Mouse (Mus musculus) telencephalon, adult 2 months (tissue): ENCODE measurements at regions not wholly inside any gene's neighbourhood (a gene's known extent, or its start where the extent isn't known, plus 50 kb on each side); places are given as distances from the start of the nearest gene placed in this dataset.

ENCODE experiments used
- DNase-seq: peaks from one replicate; pipeline ENCODE4 v3.0.0-alpha.2; 2011; ENCODE audit warnings: low read depth, low spot score

DNA sequence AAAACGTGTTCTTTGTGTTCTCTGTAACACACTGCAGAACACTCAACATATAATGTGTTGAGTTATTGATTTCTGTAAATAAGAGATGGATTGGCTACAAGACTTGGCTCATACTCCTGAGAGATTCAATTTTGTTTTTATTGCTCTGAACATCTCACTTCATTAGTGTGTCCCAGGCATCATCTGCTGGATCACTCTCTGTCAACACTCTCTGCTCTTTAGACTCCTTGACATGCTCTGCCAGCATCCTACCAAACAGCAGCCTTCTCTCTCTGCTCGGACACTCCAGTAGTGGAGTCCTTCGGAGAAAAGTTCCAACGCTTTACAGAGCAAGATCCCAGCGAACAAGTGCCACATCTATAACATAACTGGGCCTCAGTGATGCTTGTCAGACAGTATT is 235.1 kb upstream of the Lcorl start:
- no peak for DNase-seq

DNA sequence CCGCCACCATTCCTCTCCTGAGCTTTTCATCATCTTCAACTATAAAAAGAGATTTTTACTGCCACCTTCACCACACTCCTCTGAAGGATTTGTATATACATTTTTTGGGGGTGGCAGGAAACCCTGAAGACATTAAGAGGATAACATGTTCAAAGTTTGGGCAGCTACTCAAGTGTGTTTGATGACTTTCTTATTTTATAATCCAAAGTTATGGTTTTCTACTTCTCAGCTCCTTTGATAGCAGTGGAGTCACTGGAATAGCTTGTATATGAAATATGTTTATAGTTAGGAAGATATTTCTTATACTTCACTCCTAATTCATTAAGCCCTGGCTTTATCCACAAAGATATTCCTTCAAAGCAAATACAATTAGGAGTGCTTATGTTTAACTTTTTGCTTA is 229.5 kb upstream of the Lcorl start:
- no peak for DNase-seq

DNA sequence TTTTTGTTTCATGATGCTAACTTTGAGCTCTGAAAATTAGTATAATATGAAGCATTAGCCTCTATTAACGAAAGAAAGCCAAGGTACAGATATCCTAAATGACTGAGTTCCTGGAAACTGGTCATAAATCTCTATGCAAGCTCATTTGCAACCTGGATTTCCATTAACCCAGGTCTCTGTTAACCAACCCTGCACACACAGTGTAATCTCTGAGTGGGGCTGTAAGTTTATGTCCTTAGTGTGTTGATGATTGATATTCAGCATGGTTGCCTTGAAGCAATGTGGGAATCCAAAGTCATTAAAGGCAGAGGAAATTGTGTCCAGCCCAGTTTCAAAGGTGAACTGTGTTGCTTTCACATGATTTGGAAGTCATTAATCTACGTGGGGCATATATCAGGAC is 225.9 kb upstream of the Lcorl start:
- DNase-seq, result no peak

DNA sequence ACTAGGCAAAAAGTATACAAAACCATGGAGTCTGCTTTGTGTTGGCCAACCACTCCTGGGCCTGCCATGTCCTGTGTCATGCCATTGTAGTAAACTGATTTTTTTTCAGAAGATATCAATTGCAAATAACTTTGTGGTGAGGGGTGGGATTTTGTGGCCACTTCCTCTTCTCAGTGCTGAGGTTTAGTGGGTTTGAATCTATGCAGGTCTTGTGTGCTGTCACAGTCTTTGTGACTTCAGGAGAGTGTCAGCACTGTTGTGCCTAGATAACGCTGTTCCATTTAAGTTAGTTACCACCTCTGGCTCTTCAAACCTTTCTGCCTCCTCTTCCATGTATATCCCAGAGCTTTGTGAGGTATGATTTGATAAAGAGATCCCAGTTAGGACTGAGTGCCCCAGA is 216.3 kb upstream of the Lcorl start:
- no peak for DNase-seq

DNA sequence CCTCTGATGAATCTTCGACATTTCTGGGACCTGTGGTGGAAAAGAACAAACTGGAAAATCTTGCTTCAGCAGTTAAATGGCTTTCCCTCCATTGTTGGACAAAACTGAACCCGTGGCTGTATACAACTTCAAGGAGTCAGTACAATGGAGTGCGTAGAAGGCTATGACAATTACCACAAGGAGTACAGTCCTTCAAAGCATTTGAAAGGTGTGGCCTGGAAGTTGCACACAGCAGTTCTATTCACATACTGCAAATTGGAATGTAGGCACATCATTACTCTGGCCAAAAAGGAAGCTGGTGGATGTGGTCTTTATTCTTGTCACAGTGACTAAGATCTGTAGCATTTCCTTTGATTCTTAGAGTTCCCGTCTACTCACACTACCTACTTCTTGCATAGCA is 215.7 kb upstream of the Lcorl start:
- no peak for DNase-seq

DNA sequence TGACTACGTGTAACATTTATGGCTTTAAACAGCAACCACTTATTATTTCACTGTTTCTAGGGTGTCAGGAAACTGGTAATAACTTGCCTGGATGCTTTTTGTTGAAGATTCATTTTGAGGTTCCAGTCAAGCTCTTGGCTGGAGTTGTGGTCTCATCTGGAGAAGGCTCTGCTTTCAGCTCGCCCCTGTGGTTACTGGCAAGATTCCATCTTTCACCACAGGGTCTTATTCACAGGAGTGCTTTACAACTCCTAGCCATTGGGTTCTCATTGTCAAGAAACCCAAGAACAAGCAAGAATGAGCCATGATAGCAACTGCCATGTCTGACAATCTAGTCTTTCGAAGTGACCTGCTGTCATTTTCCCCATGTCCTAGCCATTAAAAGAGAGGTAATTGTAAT is 202.5 kb upstream of the Lcorl start:
- no peak for DNase-seq

DNA sequence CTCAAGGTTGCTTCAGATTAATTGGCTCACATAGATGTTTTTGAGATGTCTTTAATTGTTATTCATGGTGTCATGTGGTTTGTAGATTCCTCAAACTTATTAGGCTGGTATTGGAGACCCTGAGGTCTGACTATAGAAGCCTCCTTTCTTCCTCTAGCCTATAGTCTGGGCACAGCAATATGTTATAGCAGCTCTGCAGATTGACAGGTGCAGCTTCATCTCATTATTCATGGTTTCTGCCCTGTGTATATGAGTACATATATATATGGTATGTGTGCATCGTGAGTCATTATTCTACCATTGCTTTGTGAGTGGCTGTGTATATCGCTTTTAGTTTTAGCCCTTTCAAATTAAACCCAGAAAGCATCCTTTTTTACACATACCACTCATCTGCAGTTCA is 197.4 kb upstream of the Lcorl start:
- no peak for DNase-seq

DNA sequence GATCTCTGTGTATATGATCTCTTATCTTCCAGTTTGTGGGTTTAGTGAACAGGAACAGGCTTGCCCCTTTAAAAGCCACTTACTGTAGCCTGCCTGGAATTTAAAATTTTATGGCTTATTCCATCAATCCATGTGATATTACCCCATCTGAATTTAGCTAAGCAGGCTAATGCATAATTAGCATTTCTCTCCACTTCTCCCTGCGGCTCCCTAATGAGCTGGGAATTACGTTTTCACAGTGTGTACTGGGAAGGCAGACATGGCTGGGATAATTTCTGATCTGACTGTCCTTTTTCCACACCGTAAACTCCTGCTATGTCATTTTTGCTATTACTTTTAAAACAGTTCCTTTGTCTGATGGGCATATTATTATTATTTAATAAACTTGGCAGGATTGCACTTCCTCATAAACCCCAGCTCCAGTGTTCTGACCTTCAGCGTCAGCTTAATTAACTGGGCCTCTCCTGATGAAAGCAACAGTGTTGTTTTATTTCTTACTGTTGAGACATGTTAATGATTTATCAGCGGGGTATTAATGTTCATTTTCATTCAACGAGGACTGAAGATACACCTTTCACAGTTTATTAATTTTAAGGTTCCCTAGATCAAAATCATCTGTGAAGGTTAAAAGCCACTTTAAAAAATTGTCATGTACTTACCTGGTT is 185.4 kb upstream of the Lcorl start:
- DNase-seq, result no peak

DNA sequence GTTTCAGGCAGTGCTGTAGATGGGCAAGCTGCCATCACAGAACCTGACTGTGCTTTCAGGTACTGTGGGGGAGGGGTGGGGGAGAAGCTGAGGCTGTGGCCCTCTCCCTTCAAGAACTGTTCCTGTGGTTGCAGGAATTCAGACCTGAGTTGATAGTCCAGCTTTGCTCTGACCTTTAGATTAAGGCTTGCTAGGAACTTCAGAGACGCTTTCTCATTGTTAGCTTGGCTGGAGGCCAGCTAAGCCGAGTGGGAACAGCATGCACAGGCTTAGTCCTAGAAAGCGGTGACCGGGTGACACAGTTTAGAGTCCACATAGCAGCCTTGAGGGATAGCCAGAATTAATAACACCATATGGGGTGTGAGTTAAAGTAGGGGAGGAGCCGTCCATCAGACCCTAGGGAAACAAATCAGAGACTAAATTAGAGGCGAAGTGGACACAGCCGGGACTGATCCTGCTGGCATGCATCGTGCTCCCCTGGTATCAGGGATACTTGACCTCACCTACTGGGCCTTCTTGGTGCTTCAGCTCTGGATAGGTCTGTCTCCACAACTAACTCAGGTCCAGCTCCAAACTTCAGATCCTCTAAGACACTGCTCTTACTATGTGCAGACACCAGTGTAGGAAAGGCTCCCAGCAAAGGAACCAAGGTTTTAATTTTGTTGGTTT is 175.7 kb upstream of the Lcorl start:
- DNase-seq, result no peak

DNA sequence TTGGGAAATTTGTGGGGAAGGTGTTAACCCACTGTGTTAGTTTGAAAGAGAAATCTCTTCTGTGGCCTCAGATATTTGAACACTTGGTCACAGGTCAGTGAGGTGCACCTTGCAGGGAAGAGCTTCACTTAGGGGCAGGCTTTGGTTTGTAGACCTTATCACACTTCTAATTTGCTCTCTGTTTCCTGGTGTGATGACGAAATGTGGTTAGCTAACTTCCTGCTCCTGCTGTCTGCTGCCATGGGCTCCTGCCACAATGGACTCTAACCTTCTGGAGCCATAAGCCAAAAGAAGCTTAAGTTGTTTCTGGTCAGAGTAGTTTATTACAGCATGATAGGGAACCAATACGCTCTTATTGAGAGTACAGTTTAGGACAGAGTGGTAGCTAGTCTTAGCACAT is 174.8 kb upstream of the Lcorl start:
- DNase-seq, result no peak

DNA sequence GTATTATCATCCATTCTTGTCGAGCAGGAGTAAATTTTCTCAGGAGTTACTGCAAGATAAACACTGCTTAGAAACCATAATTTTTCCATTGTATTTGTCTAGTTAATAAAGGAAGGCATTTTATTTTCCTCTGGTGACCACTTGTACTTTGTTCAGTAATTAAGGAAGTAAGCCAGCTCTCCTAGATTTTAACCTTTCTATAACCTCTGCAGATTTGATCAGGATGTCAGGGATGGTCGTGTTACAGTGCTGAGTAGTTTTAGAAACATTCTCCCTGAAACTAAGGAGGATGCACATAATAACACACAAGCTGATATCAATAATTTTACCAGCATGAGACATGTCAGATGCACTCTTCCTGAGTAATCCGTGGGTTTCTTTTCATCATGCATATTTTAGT is 166.7 kb upstream of the Lcorl start:
- DNase-seq, result no peak

DNA sequence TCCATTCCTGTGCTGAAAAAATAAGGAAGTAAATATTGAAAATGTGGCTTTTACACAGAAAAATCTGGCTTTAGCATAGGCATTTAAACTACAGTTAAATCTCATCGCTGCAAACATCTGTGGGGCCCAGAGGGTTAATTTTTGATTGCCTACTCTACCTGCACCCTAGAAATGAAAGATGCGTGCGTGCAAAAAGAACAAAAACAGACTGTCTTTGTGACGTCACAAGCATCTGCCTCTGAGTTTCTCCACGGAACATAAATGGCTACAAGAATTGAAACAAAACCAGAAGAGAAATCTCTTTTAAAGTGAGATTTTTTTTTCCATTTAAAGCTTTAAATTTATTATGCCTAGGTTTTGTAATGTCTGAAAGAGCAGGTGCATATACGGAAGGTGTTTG is 166.0 kb upstream of the Lcorl start:
- DNase-seq, result peak; percentile 44

DNA sequence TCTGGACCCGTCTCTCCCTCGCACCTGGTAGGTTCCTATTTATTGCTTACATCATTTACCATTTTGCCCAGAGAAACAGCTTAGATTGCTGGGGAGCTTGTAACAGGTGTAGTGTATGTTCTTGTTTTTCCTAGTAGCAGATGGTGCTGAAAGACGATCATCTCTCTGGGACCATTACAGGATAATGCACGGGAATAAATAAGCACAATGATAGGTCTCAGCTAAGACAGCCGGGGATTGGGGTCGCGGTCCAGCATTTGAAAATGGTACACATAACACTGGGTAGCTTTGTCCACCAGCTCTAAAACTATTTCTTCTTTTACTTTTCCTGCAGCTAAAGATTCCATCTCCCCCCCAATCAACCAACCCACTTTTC is 164.6 kb upstream of the Lcorl start:
- DNase-seq, result no peak

DNA sequence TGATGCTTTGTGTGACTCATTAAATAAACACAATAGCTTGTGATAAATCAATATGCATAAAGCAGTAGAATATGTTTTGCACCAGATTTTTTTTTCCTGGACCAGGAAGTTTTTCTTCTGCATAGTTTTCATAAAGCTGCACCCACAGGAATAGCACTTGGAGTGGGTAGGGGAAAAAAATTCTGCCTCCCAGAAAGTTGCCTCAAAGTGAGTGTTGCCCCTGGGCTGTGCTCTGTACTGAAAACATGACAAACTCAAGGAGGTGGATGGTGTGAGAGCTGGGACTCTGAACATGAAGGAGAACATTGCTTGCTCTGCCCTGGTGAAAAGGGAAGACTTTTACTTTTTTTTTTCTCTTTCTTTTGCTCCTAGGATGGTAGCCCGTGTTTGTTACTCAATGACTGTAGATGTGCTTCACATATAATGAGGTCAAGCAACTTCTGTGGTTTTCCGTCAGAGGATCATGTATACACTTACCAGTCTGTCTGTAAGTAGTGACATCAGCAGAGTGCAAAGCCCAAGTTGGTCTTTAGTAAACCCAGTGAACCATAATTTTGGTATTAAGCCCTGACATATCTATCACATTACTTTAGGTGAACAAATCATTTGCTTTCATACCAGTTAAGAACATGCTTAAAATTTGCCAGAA is 164.1 kb upstream of the Lcorl start:
- DNase-seq, result no peak

DNA sequence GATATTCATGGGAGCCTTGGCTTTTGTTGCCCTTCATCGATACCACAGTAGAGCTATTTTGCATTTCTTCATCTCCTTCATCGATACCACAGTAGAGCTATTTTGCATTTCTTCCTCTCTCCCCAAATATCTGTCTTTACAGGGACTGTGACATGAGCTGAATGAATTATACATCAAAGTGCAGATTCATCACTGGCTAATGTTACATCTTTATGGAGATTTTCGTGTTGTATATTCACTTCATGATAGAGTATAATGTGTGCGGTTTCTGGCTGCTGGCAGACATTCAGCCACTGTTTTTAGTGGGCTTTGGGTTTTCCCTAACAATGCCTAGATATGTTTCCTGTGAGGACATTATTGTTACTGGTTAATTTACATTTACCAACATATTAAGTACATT is 162.8 kb upstream of the Lcorl start:
- DNase-seq, result no peak

DNA sequence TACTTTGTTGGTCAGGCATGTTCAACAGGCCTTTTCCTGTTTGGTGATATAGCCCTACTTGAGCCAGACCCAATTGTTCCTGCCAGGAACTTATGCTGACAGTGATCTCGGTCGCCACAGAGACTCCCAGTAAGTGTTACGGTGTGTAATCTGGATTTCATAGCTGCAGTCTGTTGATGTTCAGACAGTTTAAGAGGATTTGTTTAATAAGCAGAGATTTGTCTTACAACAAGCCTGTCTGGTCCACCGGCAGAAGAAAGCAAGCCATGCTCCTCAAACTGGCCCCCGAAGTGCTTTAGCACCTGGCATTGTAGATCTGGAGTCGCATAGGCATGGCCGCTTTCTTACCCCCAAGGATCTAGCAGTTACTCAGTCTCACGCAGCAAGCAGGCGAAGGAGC is 150.0 kb upstream of the Lcorl start:
- DNase-seq, result no peak

DNA sequence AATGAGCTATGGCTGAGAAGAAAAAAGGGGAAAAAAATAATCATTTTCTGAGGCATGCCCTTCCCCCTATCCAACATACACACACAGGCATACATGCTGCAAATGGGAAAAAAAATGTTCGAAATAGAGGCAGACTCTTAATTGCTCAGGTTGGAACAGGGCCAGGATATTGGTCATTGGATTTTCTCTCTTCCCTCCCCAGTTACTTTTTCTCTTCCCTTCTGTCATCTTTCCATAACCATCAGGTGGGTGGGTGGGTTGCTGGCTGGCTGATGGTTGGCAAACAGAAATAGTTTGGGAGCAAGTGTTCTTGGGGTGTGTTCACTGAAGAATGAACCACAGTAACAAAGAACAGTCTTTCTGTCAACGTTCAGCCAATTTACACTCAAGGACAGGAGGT is 149.3 kb upstream of the Lcorl start:
- peak; percentile 49 for DNase-seq

DNA sequence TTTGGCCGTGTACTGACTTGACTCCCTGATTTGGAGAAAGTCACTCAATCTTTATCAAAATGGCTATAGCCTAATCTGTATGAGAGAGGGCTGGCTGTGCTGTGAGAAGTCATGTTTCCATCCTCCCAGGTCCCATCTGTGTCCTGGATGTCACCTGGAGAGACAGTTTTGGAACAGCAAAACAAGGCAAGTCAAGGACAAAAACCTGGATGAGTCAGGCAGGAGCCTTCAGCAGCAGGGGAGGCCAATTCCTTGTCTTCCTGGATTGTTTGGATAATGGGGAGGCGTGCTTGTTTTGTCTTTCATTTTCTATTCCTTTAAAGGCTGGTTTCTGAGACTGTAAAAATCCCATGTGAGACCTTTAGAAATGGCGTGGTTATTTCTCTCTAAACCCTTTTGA is 148.8 kb upstream of the Lcorl start:
- DNase-seq, result no peak

DNA sequence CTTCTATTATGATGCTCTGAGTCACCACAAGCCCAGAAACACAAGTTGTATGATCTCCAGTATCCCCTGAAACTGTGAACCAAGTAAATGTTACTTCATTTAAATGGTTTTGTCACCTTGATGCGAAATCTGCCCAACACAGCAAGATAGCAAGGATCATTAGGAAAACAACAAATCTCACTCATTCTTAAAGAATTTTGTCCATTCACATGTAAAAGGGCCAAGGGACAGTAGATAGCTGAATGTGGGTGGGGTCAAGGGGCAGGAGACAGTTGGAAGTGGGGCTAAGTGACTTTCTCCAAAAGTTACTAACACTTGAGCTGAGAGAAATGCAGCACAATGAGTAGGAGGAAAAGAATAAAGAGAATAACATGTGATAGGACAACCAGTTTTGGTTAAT is 148.2 kb upstream of the Lcorl start:
- DNase-seq, result no peak

DNA sequence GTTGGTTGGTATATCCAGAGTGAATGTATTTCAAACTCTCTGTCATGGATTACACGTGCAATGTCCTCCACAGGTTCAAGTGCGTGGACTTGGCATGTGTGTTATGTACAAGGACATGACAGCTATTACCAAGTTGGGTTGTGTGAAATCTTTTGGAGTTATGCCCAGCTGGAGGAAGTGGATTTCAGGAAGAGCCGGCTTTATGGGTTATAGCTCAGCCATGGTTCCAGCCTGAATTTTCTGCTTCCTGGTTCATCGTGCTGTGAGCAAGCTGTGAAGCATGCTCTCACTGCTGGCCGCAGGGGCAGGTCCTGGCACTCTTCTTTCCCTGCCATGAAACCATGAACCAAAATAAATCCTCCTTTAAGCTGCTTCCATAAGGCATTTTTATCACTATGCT is 144.6 kb upstream of the Lcorl start:
- no peak for DNase-seq

DNA sequence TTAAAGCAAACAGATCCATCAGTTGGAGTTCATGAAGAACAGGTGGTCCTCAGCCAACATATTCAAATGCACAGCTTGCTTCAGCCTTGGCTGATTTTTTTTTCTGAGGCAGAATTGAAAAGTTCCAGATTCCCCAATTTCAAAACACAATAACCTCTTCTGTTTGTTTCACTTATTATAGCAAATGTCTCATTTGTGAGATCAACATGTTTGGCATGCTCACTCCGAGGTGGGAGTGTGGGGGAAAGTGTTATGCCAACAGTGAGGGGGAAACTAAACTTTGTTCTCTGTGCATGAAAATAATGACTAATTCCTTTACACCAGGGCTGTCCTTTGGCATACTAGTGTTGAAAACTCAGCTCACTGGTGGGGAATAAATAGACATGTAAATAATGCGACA is 100.4 kb upstream of the Lcorl start:
- peak; percentile 18 for DNase-seq

DNA sequence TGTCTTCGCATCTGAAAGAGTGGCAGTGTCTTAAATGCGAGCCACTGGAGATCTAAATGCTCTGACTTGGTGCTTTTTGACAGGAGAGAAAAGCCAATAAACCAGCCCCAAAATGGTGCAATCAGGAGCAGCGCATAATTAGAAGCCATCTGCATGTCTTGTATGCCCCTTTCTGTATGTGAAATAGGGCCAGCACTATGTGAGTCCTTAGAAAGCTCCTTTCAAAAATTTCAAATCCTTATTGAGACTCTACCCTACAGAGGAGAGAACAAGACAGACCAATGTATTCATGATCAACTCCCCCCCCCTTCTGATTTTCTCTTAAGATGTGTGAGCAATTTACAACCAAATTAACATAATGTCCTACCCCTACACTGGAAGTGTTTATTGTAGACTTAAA is 86.6 kb upstream of the Lcorl start:
- no peak for DNase-seq

DNA sequence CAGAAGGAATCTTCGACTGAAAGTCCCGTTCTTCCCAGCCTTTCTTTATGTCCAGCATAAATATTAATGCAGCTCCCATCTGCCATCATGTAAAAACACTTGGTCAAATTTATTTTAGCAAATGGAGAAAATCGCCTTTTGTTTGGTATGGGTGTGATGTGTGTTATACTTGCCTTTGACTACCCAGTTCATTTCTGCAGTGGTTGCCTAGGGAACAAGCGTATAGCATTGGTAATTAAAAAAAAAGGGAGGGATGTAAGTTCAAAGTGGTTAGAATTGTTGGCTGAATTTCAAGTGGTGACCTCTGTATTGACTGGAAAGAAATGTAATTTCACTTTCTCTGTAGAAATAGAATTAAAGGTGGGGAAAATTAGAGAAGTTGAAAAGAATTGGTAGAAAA is 75.6 kb upstream of the Lcorl start:
- no peak for DNase-seq
